Mouse (Mus musculus) stomach, embryonic 14.5 days (tissue): ENCODE results near the gene Camk2n1. TPM values are rescaled to one million over a fixed set of nuclear protein-coding genes. Genes with fewer than 3 reads are reported as not detected.

Experiments used
- ATAC-seq: fragments of 200-750 bp; cut with Nextera tagmentation; 2 replicates; pipeline ENCODE4 v1.8.0; 2017; ENCODE audit warnings: low read depth, moderate TSS enrichment; ENCODE audit not compliant: insufficient number of reproducible peaks, insufficient read depth, low FRiP score
- H3K27ac ChIP-seq: fragments of 300-500 bp; sonication (generic); 2 replicates; pipeline ENCODE4 v1.5.1; 2014; ENCODE audit warnings: mild to moderate bottlenecking, low read length, moderate library complexity, mixed read lengths
- H3K27me3 ChIP-seq: fragments of 300-500 bp; sonication (generic); 2 replicates; pipeline ENCODE4 v1.6.1; 2014; ENCODE audit warnings: low read length, control low read depth, mixed read lengths; ENCODE audit not compliant: control insufficient read depth, insufficient read depth
- H3K36me3 ChIP-seq: fragments of 300-500 bp; sonication (generic); 2 replicates; pipeline ENCODE4 v1.6.1; 2014; ENCODE audit warnings: mild to moderate bottlenecking, control low read depth, low read length, moderate library complexity, mixed read lengths; ENCODE audit not compliant: control insufficient read depth, insufficient read depth
- H3K4me1 ChIP-seq: fragments of 300-500 bp; sonication (generic); 2 replicates; pipeline ENCODE4 v1.6.1; 2014; ENCODE audit warnings: low read length, control low read depth, mixed read lengths; ENCODE audit not compliant: control insufficient read depth, insufficient read depth
- H3K4me2 ChIP-seq: fragments of 300-500 bp; sonication (generic); replicated peaks from 2 replicates; pipeline ENCODE4 v1.6.1; 2014; ENCODE audit warnings: low read depth, low read length, control low read depth
- H3K4me3 ChIP-seq: fragments of 300-500 bp; sonication (generic); 2 replicates; pipeline ENCODE4 v1.5.1; 2014; ENCODE audit warnings: low read depth, low read length, control low read depth
- H3K9ac ChIP-seq: fragments of 300-500 bp; sonication (generic); replicated peaks from 2 replicates; pipeline ENCODE4 v1.6.1; 2014; ENCODE audit warnings: low read depth, mild to moderate bottlenecking, control low read depth, low read length, moderate library complexity, mixed read lengths
- H3K9me3 ChIP-seq: fragments of 300-500 bp; sonication (generic); 2 replicates; pipeline ENCODE4 v1.6.1; 2016; ENCODE audit warnings: low read depth, low read length, control low read depth; ENCODE audit not compliant: control insufficient read depth
- WGBS: fragments of 180-500 bp; shearing (Covaris S2); extraction: QIAGEN DNeasy Blood & Tissue Kit; methylation state at CpG from one replicate; pipeline ENCODE4 v1.1.7; 2014; 5-methylcytosine and 5-hydroxymethylcytosine counted together
- polyA plus RNA-seq: library from polyadenylated mRNA; unstranded; fragments of >200 nt; fragmentation: Nextera tagmentation; extraction: Ambion mirVana; gene quantifications from 2 replicates; pipeline ENCODE4 v1.2.1, GENCODE M21; 2014

Camk2n1 gene
- polyA plus RNA-seq, 1 experiment from 2014 or later, result 4.0 TPM

- H3K27ac ChIP-seq, result no peak overlapping the region
- 40% methylated on average over 3 of the region's 3 CpGs for WGBS
- H3K9ac ChIP-seq, result no peak overlapping the region
- no peaks in the 10 kb centered on the region for H3K9me3 ChIP-seq
- no peak overlapping the region for H3K4me2 ChIP-seq
- H3K4me1 ChIP-seq, result peaks cover 9% of the 10 kb centered on the region
- no peaks in the 10 kb centered on the region for H3K27me3 ChIP-seq
- no peak overlapping the region for H3K4me3 ChIP-seq
- H3K36me3 ChIP-seq, result peaks cover 41% of the 10 kb centered on the region
- no peak for ATAC-seq
These were observed 14.1 kb upstream of the Camk2n1 start for GRCm38 (mm10) chr4:138440062-138440461.

- H3K4me3 ChIP-seq, result no peak overlapping the region
- H3K27ac ChIP-seq, result no peak overlapping the region
- H3K9me3 ChIP-seq, result no peaks in the 10 kb centered on the region
- H3K9ac ChIP-seq, result no peak overlapping the region
- no peak overlapping the region for H3K4me2 ChIP-seq
- no peaks in the 10 kb centered on the region for H3K27me3 ChIP-seq
- peaks cover 10% of the 10 kb centered on the region for H3K36me3 ChIP-seq
- ATAC-seq, result no peak
- 27% methylated on average over 5 of the region's 5 CpGs for WGBS
- no peaks in the 10 kb centered on the region for H3K4me1 ChIP-seq
These were observed 9.2 kb upstream of the Camk2n1 start for GRCm38 (mm10) chr4:138444941-138445340.

GRCm38 (mm10) chr4:138446981-138447380 lies 7.1 kb upstream of the Camk2n1 start:
- no peak overlapping the region for H3K4me2 ChIP-seq
- H3K36me3 ChIP-seq, result no peaks in the 10 kb centered on the region
- no peak for ATAC-seq
- H3K27ac ChIP-seq, result no peak overlapping the region
- no peaks in the 10 kb centered on the region for H3K4me1 ChIP-seq
- no peak overlapping the region for H3K9ac ChIP-seq
- H3K27me3 ChIP-seq, result no peaks in the 10 kb centered on the region
- 27% methylated on average over 13 of the region's 13 CpGs for WGBS
- H3K4me3 ChIP-seq, result no peak overlapping the region
- no peaks in the 10 kb centered on the region for H3K9me3 ChIP-seq

GRCm38 (mm10) chr4:138447387-138447786 lies 6.7 kb upstream of the Camk2n1 start:
- H3K9me3 ChIP-seq, result no peaks in the 10 kb centered on the region
- WGBS, result under 1% methylated on average over 8 of the region's 8 CpGs
- H3K27ac ChIP-seq, result no peak overlapping the region
- H3K4me3 ChIP-seq, result no peak overlapping the region
- H3K27me3 ChIP-seq, result no peaks in the 10 kb centered on the region
- peak; percentile 88 for ATAC-seq
- H3K36me3 ChIP-seq, result no peaks in the 10 kb centered on the region
- H3K4me1 ChIP-seq, result no peaks in the 10 kb centered on the region
- no peak overlapping the region for H3K9ac ChIP-seq
- H3K4me2 ChIP-seq, result no peak overlapping the region

- Histone ChIP-seq H3K27ac (no peak overlapping the region), H3K9me3 (no peaks in the 10 kb centered on the region), H3K4me1 (no peaks in the 10 kb centered on the region), H3K36me3 (no peaks in the 10 kb centered on the region), H3K4me3 (no peak overlapping the region), H3K9ac (no peak overlapping the region), H3K27me3 (no peaks in the 10 kb centered on the region), H3K4me2 (no peak overlapping the region)
- WGBS, result 50% methylated on average over 15 of the region's 15 CpGs
- ATAC-seq, result no peak
These were observed 6.1 kb upstream of the Camk2n1 start for GRCm38 (mm10) chr4:138447827-138448602.

GRCm38 (mm10) chr4:138448872-138449615 lies 5.1 kb upstream of the Camk2n1 start:
- no peak overlapping the region for H3K27ac ChIP-seq
- H3K36me3 ChIP-seq, result no peaks in the 10 kb centered on the region
- no peaks in the 10 kb centered on the region for H3K9me3 ChIP-seq
- 72% methylated on average over 7 of the region's 7 CpGs for WGBS
- no peak for ATAC-seq
- no peak overlapping the region for H3K4me2 ChIP-seq
- H3K4me3 ChIP-seq, result no peak overlapping the region
- H3K4me1 ChIP-seq, result peaks cover 7% of the 10 kb centered on the region; the same call in 1 of the 2 replicates
- H3K27me3 ChIP-seq, result no peaks in the 10 kb centered on the region
- H3K9ac ChIP-seq, result no peak overlapping the region

- Histone ChIP-seq H3K36me3 (no peaks in the 10 kb centered on the region), H3K9me3 (no peaks in the 10 kb centered on the region), H3K27ac (no peak overlapping the region), H3K4me1 (peaks cover 7% of the 10 kb centered on the region; the same call in 1 of the 2 replicates), H3K27me3 (no peaks in the 10 kb centered on the region), H3K9ac (no peak overlapping the region), H3K4me2 (no peak overlapping the region), H3K4me3 (no peak overlapping the region)
- no peak for ATAC-seq
- 53% methylated on average over 12 of the region's 12 CpGs for WGBS
These were observed 4.3 kb upstream of the Camk2n1 start for GRCm38 (mm10) chr4:138449636-138450314.

GRCm38 (mm10) chr4:138452306-138453096 lies 1.6 kb upstream of the Camk2n1 start:
- Histone ChIP-seq H3K4me3 (no peak overlapping the region), H3K9ac (no peak overlapping the region), H3K4me1 (peaks cover 15% of the 10 kb centered on the region; the same call in 1 of the 2 replicates), H3K27me3 (no peaks in the 10 kb centered on the region), H3K9me3 (no peaks in the 10 kb centered on the region), H3K27ac (no peak overlapping the region), H3K4me2 (no peak overlapping the region), H3K36me3 (no peaks in the 10 kb centered on the region)
- 39% methylated on average over 15 of the region's 15 CpGs for WGBS
- no peak for ATAC-seq
